ENCODE assay signal across 27 mouse cellular contexts in genomic region chr2:20216686-20217437, GRCm38 (mm10).
DNase-seq lines count a peak whose midpoint lies in the region; ATAC-seq lines count a peak whose summit lies in the region.
"Had no signal": no experiment of that assay in that cellular context is flagged by ENCODE, and none has a peak within 500 bp of the region (broad histone marks: within the 10 kb centered on the region; RNA-seq: fewer than 3 reads in every experiment).

No protein-coding gene starts in this region.

- 71% methylated on average over 5 of the region's 5 CpGs for WGBS in liver, embryonic 12.5 days (ENCODE audit: insufficient replicate concordance)

- no peak overlapping the region for H3K9ac ChIP-seq in liver, embryonic 12.5 days
- H3K9ac ChIP-seq: forebrain, embryonic 13.5 days; hindbrain, embryonic 12.5 days; intestine, embryonic 15.5 days; limb, embryonic 12.5 days; lung, embryonic 15.5 days; neural tube, embryonic 12.5 days had no signal

- no peaks in the 10 kb centered on the region for H3K27me3 ChIP-seq in liver, embryonic 12.5 days (replicated peaks)
- H3K27me3 ChIP-seq: forebrain, embryonic 13.5 days; hindbrain, embryonic 12.5 days; intestine, embryonic 15.5 days; limb, embryonic 12.5 days; lung, embryonic 15.5 days; neural tube, embryonic 12.5 days had no signal

- no peaks in the 10 kb centered on the region for H3K9me3 ChIP-seq in liver, embryonic 12.5 days (replicated peaks)
- H3K9me3 ChIP-seq: forebrain, embryonic 13.5 days; heart, embryonic 10.5 days; hindbrain, embryonic 12.5 days; intestine, embryonic 15.5 days; limb, embryonic 12.5 days; lung, embryonic 15.5 days; midbrain, embryonic 10.5 days; neural tube, embryonic 12.5 days had no signal

- H3K36me3 ChIP-seq in liver, embryonic 12.5 days = no peaks in the 10 kb centered on the region
- H3K36me3 ChIP-seq: heart, embryonic 10.5 days; hindbrain, embryonic 12.5 days; intestine, embryonic 15.5 days; limb, embryonic 12.5 days; lung, embryonic 15.5 days; midbrain, embryonic 10.5 days; neural tube, embryonic 12.5 days had no signal

- ATAC-seq in liver, embryonic 12.5 days = no peak
- ATAC-seq: CD4-positive, CD25-positive, alpha-beta regulatory T cell, adult 4 months; forebrain, embryonic 13.5 days; hindbrain, postnatal 0 days; intestine, embryonic 15.5 days; midbrain, embryonic 16.5 days had no signal

- H3K27ac ChIP-seq in liver, embryonic 12.5 days = no peak overlapping the region
- H3K27ac ChIP-seq: forebrain, embryonic 13.5 days; heart, embryonic 10.5 days; hindbrain, embryonic 12.5 days; hindbrain, postnatal 0 days; intestine, embryonic 15.5 days; limb, embryonic 12.5 days; lung, embryonic 15.5 days; midbrain, embryonic 10.5 days; neural tube, embryonic 12.5 days had no signal

- peak; percentile 9 for DNase-seq in layer of hippocampus, adult 11-12 months (ENCODE audit: low spot score)
- DNase-seq in layer of hippocampus, adult 9-10 months (ENCODE audit: low spot score) = no peak
- DNase-seq in right cerebral cortex, adult 18-20 months = peak; percentile 80
- DNase-seq in right cerebral cortex, postnatal 4 days = no peak
- DNase-seq in left cerebral cortex, adult 9 months (ENCODE audit: low spot score in 2 of 2) = peak; percentile 23 to 54
- peak; percentile 48 to 66 for DNase-seq in right cerebral cortex, postnatal 36 days (ENCODE audit: low spot score in 2 of 2)
- no peak for DNase-seq in thymus, postnatal 25 days
- DNase-seq: adrenal gland, postnatal 14 days; cerebellum, adult 18-20 months; cerebellum, postnatal 14 days; gastrocnemius, postnatal 25 days; heart, adult 11 months; heart, postnatal 36 days; kidney, adult 2 months; kidney, postnatal 36 days had no signal

- no peak overlapping the region for H3K4me2 ChIP-seq in liver, embryonic 12.5 days
- H3K4me2 ChIP-seq: forebrain, embryonic 13.5 days; hindbrain, embryonic 12.5 days; intestine, embryonic 15.5 days; limb, embryonic 12.5 days; lung, embryonic 15.5 days; neural tube, embryonic 12.5 days had no signal

- no peak overlapping the region for H3K4me3 ChIP-seq in liver, embryonic 12.5 days
- H3K4me3 ChIP-seq: forebrain, embryonic 13.5 days; heart, embryonic 10.5 days; hindbrain, embryonic 12.5 days; intestine, embryonic 15.5 days; limb, embryonic 12.5 days; lung, embryonic 15.5 days; midbrain, embryonic 10.5 days; neural tube, embryonic 12.5 days had no signal

- no peaks in the 10 kb centered on the region for H3K4me1 ChIP-seq in liver, embryonic 12.5 days
- H3K4me1 ChIP-seq: forebrain, embryonic 13.5 days; heart, embryonic 10.5 days; hindbrain, embryonic 12.5 days; intestine, embryonic 15.5 days; limb, embryonic 12.5 days; lung, embryonic 15.5 days; midbrain, embryonic 10.5 days; neural tube, embryonic 12.5 days had no signal

Comparison
In these comparisons a context has a peak if more than half of its experiments do, and no peak if none do; other contexts are left out.
1. DNase-seq: peak in layer of hippocampus, adult 11-12 months (single experiment), right cerebral cortex, adult 18-20 months (single experiment), left cerebral cortex, adult 9 months (2 of 2) and right cerebral cortex, postnatal 36 days (2 of 2); none in layer of hippocampus, adult 9-10 months (single experiment), right cerebral cortex, postnatal 4 days (single experiment) and thymus, postnatal 25 days (single experiment).